Mouse (Mus musculus): ENCODE results near the gene Naa20. TPM values are rescaled to one million over a fixed set of nuclear protein-coding genes. Genes with fewer than 3 reads are reported as not detected.

Naa20 gene
- polyA plus RNA-seq, 1 experiment: 41.7 TPM

- Histone ChIP-seq H3K4me2 (ENCODE audit: low read depth) (peak within 1 kb of the TSS; percentile 79), H3K36me3 (ENCODE audit: control insufficient read depth, insufficient read depth) (peaks cover 24% of the 10 kb centered on the region), H3K27me3 (ENCODE audit: control insufficient read depth, insufficient read depth, insufficient read length) (peaks cover 3% of the 10 kb centered on the region), H3ac (ENCODE audit: control insufficient read depth, insufficient read length) (peak within 1 kb of the TSS; percentile 51), H3K4me3 (peak within 1 kb of the TSS; percentile 96), H3K79me2 (ENCODE audit: control insufficient read depth, insufficient read depth) (peaks cover 10% of the 10 kb centered on the region)
- TF ChIP-seq E2F4 (IDR thresholded peaks at IDR 0.05; ENCODE audit: insufficient read depth) (peak; percentile 42), POLR2A (IDR thresholded peaks at IDR 0.05; ENCODE audit: insufficient read length, low read depth) (peak; percentile 53), CEBPB (IDR thresholded peaks at IDR 0.05; ENCODE audit: insufficient read depth, poor library complexity, severe bottlenecking) (no peak), TCF3 (IDR thresholded peaks at IDR 0.05; ENCODE audit: insufficient read length, low read depth) (no peak), POLR2AphosphoS2 (IDR thresholded peaks at IDR 0.05; ENCODE audit: insufficient read length, low read depth) (no peak), MYOG (IDR thresholded peaks at IDR 0.05; ENCODE audit: control insufficient read depth in 1 of 3, insufficient read depth in 1 of 3, insufficient read length in 2 of 3, low read depth in 2 of 3) (peak in 1 of 3 experiments; percentile 9), MYOD1 (IDR thresholded peaks at IDR 0.05; ENCODE audit: control insufficient read depth in 1 of 3, insufficient read length in 2 of 3, low read depth in 2 of 3) (peak in 2 of 3 experiments; percentile 24 to 29)
Measured at GRCm38 (mm10) chr2:145934339-145935231, 32.7 kb downstream of the Naa20 start, which contains the start of the genes Cfap61 and Crnkl1. Gene Cfap61 (plus strand): TSS chr2:145934784. Gene Crnkl1 (minus strand): TSS chr2:145935014.

DNA sequence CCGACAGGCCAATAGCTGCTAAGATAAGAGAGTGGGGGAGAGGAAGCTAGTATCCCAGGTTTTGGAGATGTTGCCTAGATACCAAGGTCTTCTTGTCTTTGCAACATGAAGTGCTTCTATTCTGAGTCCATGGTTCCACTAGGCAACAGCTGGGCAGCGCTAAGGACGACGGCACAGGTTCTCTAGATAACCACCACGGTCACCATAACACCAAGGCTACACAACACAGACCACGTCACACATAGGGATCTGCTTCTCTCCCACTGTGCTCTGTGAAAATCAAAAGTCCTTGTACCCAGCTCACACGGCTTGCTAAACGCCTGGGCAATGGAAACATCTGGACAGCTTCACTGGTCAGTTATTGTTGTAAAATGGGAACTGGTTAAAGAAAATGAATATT is 35.1 kb downstream of the Naa20 start:
- H3K4me2 ChIP-seq (ENCODE audit: low read depth): peak overlapping the region; percentile 53
- TF ChIP-seq MAX (IDR thresholded peaks at IDR 0.05; ENCODE audit: low read depth): no peak
- TF ChIP-seq USF1 (IDR thresholded peaks at IDR 0.05; ENCODE audit: low read depth): no peak
- no peak for TF ChIP-seq REST (IDR thresholded peaks at IDR 0.05; ENCODE audit: insufficient read depth, insufficient read length)
- TF ChIP-seq E2F4 (IDR thresholded peaks at IDR 0.05; ENCODE audit: insufficient read depth): no peak
- no peak for TF ChIP-seq MYOG (IDR thresholded peaks at IDR 0.05; ENCODE audit: control insufficient read depth in 1 of 3, insufficient read depth in 1 of 3, insufficient read length in 2 of 3, low read depth in 2 of 3)
- TF ChIP-seq SRF (IDR thresholded peaks at IDR 0.05; ENCODE audit: control insufficient read depth, insufficient read length, low read depth): no peak
- no peak for TF ChIP-seq TCF12 (IDR thresholded peaks at IDR 0.05; ENCODE audit: insufficient read depth, poor library complexity, severe bottlenecking)
- TF ChIP-seq MYOD1 (IDR thresholded peaks at IDR 0.05; ENCODE audit: control insufficient read depth in 1 of 3, insufficient read length in 2 of 3, low read depth in 2 of 3): no peak
- no peak for TF ChIP-seq POLR2A (IDR thresholded peaks at IDR 0.05; ENCODE audit: insufficient read length, low read depth)
- no peak for TF ChIP-seq TCF3 (IDR thresholded peaks at IDR 0.05; ENCODE audit: insufficient read length, low read depth)
- no peak for TF ChIP-seq CEBPB (IDR thresholded peaks at IDR 0.05; ENCODE audit: insufficient read depth, poor library complexity, severe bottlenecking)
- no peak for TF ChIP-seq POLR2AphosphoS2 (IDR thresholded peaks at IDR 0.05; ENCODE audit: insufficient read length, low read depth)
- no peak overlapping the region for H3K4me3 ChIP-seq
- peaks cover 10% of the 10 kb centered on the region for H3K79me2 ChIP-seq (ENCODE audit: control insufficient read depth, insufficient read depth)
- no peak overlapping the region for H3ac ChIP-seq (ENCODE audit: control insufficient read depth, insufficient read length)
- H3K36me3 ChIP-seq (ENCODE audit: control insufficient read depth, insufficient read depth): peaks cover 5% of the 10 kb centered on the region
- peaks cover 6% of the 10 kb centered on the region for H3K27me3 ChIP-seq (ENCODE audit: control insufficient read depth, insufficient read depth, insufficient read length)

GRCm38 (mm10) chr2:145941403-145941802 is 39.5 kb downstream of the Naa20 start:
- peaks cover 6% of the 10 kb centered on the region for H3K27me3 ChIP-seq (ENCODE audit: control insufficient read depth, insufficient read depth, insufficient read length)
- H3K4me3 ChIP-seq: no peak overlapping the region
- H3K4me2 ChIP-seq (ENCODE audit: low read depth): no peak overlapping the region
- no peak overlapping the region for H3ac ChIP-seq (ENCODE audit: control insufficient read depth, insufficient read length)
- H3K79me2 ChIP-seq (ENCODE audit: control insufficient read depth, insufficient read depth): no peaks in the 10 kb centered on the region
- no peaks in the 10 kb centered on the region for H3K36me3 ChIP-seq (ENCODE audit: control insufficient read depth, insufficient read depth)
- TF ChIP-seq POLR2AphosphoS2 (IDR thresholded peaks at IDR 0.05; ENCODE audit: insufficient read length, low read depth): no peak
- TF ChIP-seq SRF (IDR thresholded peaks at IDR 0.05; ENCODE audit: control insufficient read depth, insufficient read length, low read depth): no peak
- TF ChIP-seq POLR2A (IDR thresholded peaks at IDR 0.05; ENCODE audit: insufficient read length, low read depth): no peak
- no peak for TF ChIP-seq MYOD1 (IDR thresholded peaks at IDR 0.05; ENCODE audit: control insufficient read depth in 1 of 3, insufficient read length in 2 of 3, low read depth in 2 of 3)
- no peak for TF ChIP-seq REST (IDR thresholded peaks at IDR 0.05; ENCODE audit: insufficient read depth, insufficient read length)
- TF ChIP-seq USF1 (IDR thresholded peaks at IDR 0.05; ENCODE audit: low read depth): no peak
- TF ChIP-seq TCF3 (IDR thresholded peaks at IDR 0.05; ENCODE audit: insufficient read length, low read depth): no peak
- no peak for TF ChIP-seq MAX (IDR thresholded peaks at IDR 0.05; ENCODE audit: low read depth)
- TF ChIP-seq TCF12 (IDR thresholded peaks at IDR 0.05; ENCODE audit: insufficient read depth, poor library complexity, severe bottlenecking): no peak
- TF ChIP-seq CEBPB (IDR thresholded peaks at IDR 0.05; ENCODE audit: insufficient read depth, poor library complexity, severe bottlenecking): no peak
- TF ChIP-seq E2F4 (IDR thresholded peaks at IDR 0.05; ENCODE audit: insufficient read depth): no peak
- no peak for TF ChIP-seq MYOG (IDR thresholded peaks at IDR 0.05; ENCODE audit: control insufficient read depth in 1 of 3, insufficient read depth in 1 of 3, insufficient read length in 2 of 3, low read depth in 2 of 3)

DNA sequence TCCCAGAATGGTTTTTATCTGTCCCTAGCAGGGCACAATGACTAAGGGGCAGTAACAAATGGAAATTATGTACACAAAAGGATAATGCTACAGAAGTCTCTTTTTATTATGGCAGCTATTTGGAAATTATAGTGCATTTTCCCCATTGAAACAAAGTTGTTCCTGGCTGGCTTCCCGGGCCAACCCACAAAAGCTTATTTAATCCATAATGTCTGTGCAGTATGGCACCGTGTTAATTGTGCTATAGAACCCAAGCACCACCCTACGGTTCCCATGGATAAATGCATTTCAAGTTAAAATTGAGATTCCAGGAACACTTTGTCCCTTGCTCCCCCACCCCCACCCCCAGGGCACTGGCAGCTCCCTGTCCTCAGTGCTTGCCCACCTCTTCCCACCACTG is 42.4 kb downstream of the Naa20 start:
- Histone ChIP-seq H3K27me3 (ENCODE audit: control insufficient read depth, insufficient read depth, insufficient read length) (peaks cover 6% of the 10 kb centered on the region), H3ac (ENCODE audit: control insufficient read depth, insufficient read length) (no peak overlapping the region), H3K79me2 (ENCODE audit: control insufficient read depth, insufficient read depth) (no peaks in the 10 kb centered on the region), H3K4me2 (ENCODE audit: low read depth) (no peak overlapping the region), H3K4me3 (no peak overlapping the region), H3K36me3 (ENCODE audit: control insufficient read depth, insufficient read depth) (no peaks in the 10 kb centered on the region)
- TF ChIP-seq SRF (IDR thresholded peaks at IDR 0.05; ENCODE audit: control insufficient read depth, insufficient read length, low read depth): no peak
- no peak for TF ChIP-seq TCF12 (IDR thresholded peaks at IDR 0.05; ENCODE audit: insufficient read depth, poor library complexity, severe bottlenecking)
- TF ChIP-seq POLR2AphosphoS2 (IDR thresholded peaks at IDR 0.05; ENCODE audit: insufficient read length, low read depth): no peak
- no peak for TF ChIP-seq POLR2A (IDR thresholded peaks at IDR 0.05; ENCODE audit: insufficient read length, low read depth)
- no peak for TF ChIP-seq USF1 (IDR thresholded peaks at IDR 0.05; ENCODE audit: low read depth)
- TF ChIP-seq CEBPB (IDR thresholded peaks at IDR 0.05; ENCODE audit: insufficient read depth, poor library complexity, severe bottlenecking): no peak
- no peak for TF ChIP-seq TCF3 (IDR thresholded peaks at IDR 0.05; ENCODE audit: insufficient read length, low read depth)
- no peak for TF ChIP-seq MYOG (IDR thresholded peaks at IDR 0.05; ENCODE audit: control insufficient read depth in 1 of 3, insufficient read depth in 1 of 3, insufficient read length in 2 of 3, low read depth in 2 of 3)
- no peak for TF ChIP-seq MYOD1 (IDR thresholded peaks at IDR 0.05; ENCODE audit: control insufficient read depth in 1 of 3, insufficient read length in 2 of 3, low read depth in 2 of 3)
- no peak for TF ChIP-seq REST (IDR thresholded peaks at IDR 0.05; ENCODE audit: insufficient read depth, insufficient read length)
